Mouse (Mus musculus) gastrocnemius, adult 18-20 months (tissue): ENCODE results near the gene Rasa1. TPM values are rescaled to one million over a fixed set of nuclear protein-coding genes. Genes with fewer than 3 reads are reported as not detected.

ENCODE experiments used
- DNase-seq: peaks from one replicate; pipeline ENCODE4 v3.0.0; 2021; ENCODE audit warnings: low spot score
- long read RNA-seq, 2 experiments: library from polyadenylated mRNA; stranded (forward); transcript quantifications; one replicate each; pipeline ENCODE4 v2.0.0; 2021
- total RNA-seq, 2 experiments: library from RNA; stranded (reverse); gene quantifications; 2 replicates each; pipeline ENCODE4 v1.2.3; 2021

The Rasa1 gene
- total RNA-seq: 10 to 100 TPM; 16.6 to 17.8 TPM
- long read RNA-seq, experiment 1, full-length matches to known transcripts: 20 of 22 reads
- long read RNA-seq, experiment 1, partial matches to known transcripts: 1 of 22 reads
- long read RNA-seq, experiment 1, other reads (novel, unspliced or antisense): 1 of 22 reads
- long read RNA-seq, experiment 2, full-length matches to known transcripts: 16 of 18 reads
- long read RNA-seq, experiment 2, partial matches to known transcripts: 1 of 18 reads
- long read RNA-seq, experiment 2, other reads (novel, unspliced or antisense): 1 of 18 reads

- DNase-seq: peak; percentile 93
These were observed at the start of gene Rasa1 for GRCm38 (mm10) chr13:85288843-85289713. Gene Rasa1 (minus strand): TSS chr13:85289130.

GRCm38 (mm10) chr13:85311547-85311946, 22.6 kb upstream of the Rasa1 start:
- DNase-seq: no peak

GRCm38 (mm10) chr13:85310968-85311367, 22.0 kb upstream of the Rasa1 start:
- no peak for DNase-seq

- DNase-seq: no peak
These were observed 21.6 kb upstream of the Rasa1 start for GRCm38 (mm10) chr13:85310483-85310882.

- no peak for DNase-seq
These were observed 17.1 kb upstream of the Rasa1 start for GRCm38 (mm10) chr13:85306039-85306438.

- no peak for DNase-seq
These were observed 1.7 kb upstream of the Rasa1 start for GRCm38 (mm10) chr13:85290651-85291050.

- no peak for DNase-seq
These were observed 422 bp downstream of the Rasa1 start for GRCm38 (mm10) chr13:85288574-85288842.

- peak; percentile 18 for DNase-seq
These were observed 905 bp downstream of the Rasa1 start for GRCm38 (mm10) chr13:85287876-85288573.

GRCm38 (mm10) chr13:85282626-85283025, 6.3 kb downstream of the Rasa1 start:
- no peak for DNase-seq

- no peak for DNase-seq
These were observed 10.0 kb downstream of the Rasa1 start for GRCm38 (mm10) chr13:85278951-85279350.

- no peak for DNase-seq
These were observed 14.4 kb downstream of the Rasa1 start for GRCm38 (mm10) chr13:85274572-85274971.

- no peak for DNase-seq
These were observed 15.1 kb downstream of the Rasa1 start for GRCm38 (mm10) chr13:85273788-85274187.

- DNase-seq: no peak
These were observed 50.2 kb downstream of the Rasa1 start for GRCm38 (mm10) chr13:85238760-85239159.

- no peak for DNase-seq
These were observed 70.3 kb downstream of the Rasa1 start for GRCm38 (mm10) chr13:85218656-85219055.

GRCm38 (mm10) chr13:85210353-85210752, 78.6 kb downstream of the Rasa1 start:
- no peak for DNase-seq

GRCm38 (mm10) chr13:85208656-85209055, 80.3 kb downstream of the Rasa1 start:
- no peak for DNase-seq

GRCm38 (mm10) chr13:85207493-85207892, 81.4 kb downstream of the Rasa1 start:
- no peak for DNase-seq

- no peak for DNase-seq
These were observed 97.7 kb downstream of the Rasa1 start for GRCm38 (mm10) chr13:85191253-85191652.

- DNase-seq: no peak
These were observed 99.2 kb downstream of the Rasa1 start for GRCm38 (mm10) chr13:85189644-85190121.

GRCm38 (mm10) chr13:85188903-85189643, 99.9 kb downstream of the Rasa1 start, which contains the start of gene Ccnh:
Gene Ccnh (plus strand): TSS chr13:85189408.
- peak; percentile 94 for DNase-seq
